Mouse (Mus musculus): ENCODE measurements around the gene Sema3f. TPM values are rescaled to one million over a fixed set of nuclear protein-coding genes. Genes with fewer than 3 reads are reported as not detected.
A peak's percentile ranks its signal among the peaks of the same experiment; 100 is the strongest.

Gene Sema3f
- polyA plus RNA-seq, 1 experiment: 9.9 TPM

DNA sequence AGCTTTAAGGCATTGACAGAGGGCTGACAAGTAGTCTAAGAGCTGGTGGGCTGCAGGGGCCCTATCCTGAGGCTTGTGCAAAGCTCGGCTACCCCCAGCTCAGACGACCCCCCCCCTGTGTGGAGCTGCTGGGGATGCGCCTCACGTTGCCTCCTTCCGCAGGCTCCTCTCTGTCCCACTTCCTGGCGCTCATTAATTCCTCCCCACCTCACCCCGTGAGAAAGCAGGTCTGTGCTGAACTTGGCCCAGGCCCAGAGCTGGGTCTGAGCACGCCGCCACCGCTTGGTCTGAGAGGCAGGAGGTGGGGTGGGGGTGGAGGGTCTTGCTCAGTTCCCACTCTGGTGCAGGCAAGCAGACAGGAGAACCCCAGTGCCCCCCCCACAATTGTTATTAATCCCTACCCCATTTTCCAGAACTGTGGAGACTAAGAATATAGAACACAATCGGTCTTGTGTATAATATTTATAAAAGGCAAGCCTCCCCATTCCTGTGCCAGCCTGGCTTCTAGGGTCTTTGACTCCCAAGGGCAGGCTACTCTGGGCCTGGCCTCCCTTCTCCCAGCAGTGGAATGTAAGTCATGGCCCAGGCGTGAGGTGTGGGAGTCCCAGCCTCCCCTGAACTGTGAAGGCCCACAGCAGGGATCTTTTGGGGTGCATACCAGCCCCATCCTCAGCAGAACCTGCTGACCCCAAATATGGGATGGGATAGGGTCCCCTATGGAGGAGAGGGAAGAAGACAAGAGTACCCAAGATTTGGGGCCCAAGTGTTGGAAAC is 59.4 kb downstream of the Sema3f start:
- Histone ChIP-seq H3K36me3 (ENCODE audit: control insufficient read depth, insufficient read depth, low read length) (no peaks in the 10 kb centered on the region), H3K4me3 (ENCODE audit: control insufficient read depth, low read depth, low read length) (no peak overlapping the region), H3K27ac (ENCODE audit: control insufficient read depth, insufficient read depth, low read depth, low read length) (no peak overlapping the region), H3K27me3 (ENCODE audit: control insufficient read depth, insufficient read depth, low read length) (no peaks in the 10 kb centered on the region), H3K4me1 (ENCODE audit: control insufficient read depth, insufficient read depth, low read length) (no peaks in the 10 kb centered on the region)
- TF ChIP-seq POLR2A (IDR thresholded peaks at IDR 0.05; ENCODE audit: control insufficient read depth, low read depth, low read length) (no peak), CTCF (IDR thresholded peaks at IDR 0.05; ENCODE audit: control insufficient read depth, insufficient read depth, insufficient replicate concordance, low read depth, low read length) (no peak)

GRCm38 (mm10) chr9:107650225-107650624 is 60.0 kb downstream of the Sema3f start:
- Histone ChIP-seq H3K36me3 (ENCODE audit: control insufficient read depth, insufficient read depth, low read length) (no peaks in the 10 kb centered on the region), H3K27me3 (ENCODE audit: control insufficient read depth, insufficient read depth, low read length) (no peaks in the 10 kb centered on the region), H3K27ac (ENCODE audit: control insufficient read depth, insufficient read depth, low read depth, low read length) (no peak overlapping the region), H3K4me1 (ENCODE audit: control insufficient read depth, insufficient read depth, low read length) (peaks cover 3% of the 10 kb centered on the region; the same call in 1 of the 2 replicates), H3K4me3 (ENCODE audit: control insufficient read depth, low read depth, low read length) (no peak overlapping the region)
- no peak for TF ChIP-seq POLR2A (IDR thresholded peaks at IDR 0.05; ENCODE audit: control insufficient read depth, low read depth, low read length)
- TF ChIP-seq CTCF (IDR thresholded peaks at IDR 0.05; ENCODE audit: control insufficient read depth, insufficient read depth, insufficient replicate concordance, low read depth, low read length): no peak

DNA sequence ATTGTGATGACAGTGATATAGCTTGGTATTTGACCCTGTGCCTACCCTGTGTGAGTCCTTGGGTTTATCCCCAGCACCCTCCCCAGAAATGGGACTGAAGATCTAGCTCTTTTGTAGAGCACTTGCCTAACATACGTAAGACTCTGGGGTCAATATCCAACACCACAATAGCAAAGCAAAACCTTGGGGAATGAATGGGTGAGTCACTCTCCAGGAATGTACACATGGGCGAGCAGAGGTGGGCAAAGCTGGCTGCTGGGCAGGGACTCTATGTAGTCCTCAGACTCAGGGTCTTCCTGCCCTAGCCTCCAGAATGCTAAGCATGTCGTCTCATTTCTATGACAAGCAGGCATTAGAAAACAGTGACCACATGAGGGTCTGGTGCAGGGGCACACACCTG is 61.5 kb downstream of the Sema3f start:
- TF ChIP-seq CTCF (IDR thresholded peaks at IDR 0.05; ENCODE audit: control insufficient read depth, insufficient read depth, insufficient replicate concordance, low read depth, low read length) (no peak), POLR2A (IDR thresholded peaks at IDR 0.05; ENCODE audit: control insufficient read depth, low read depth, low read length) (no peak)
- Histone ChIP-seq H3K27me3 (ENCODE audit: control insufficient read depth, insufficient read depth, low read length) (no peaks in the 10 kb centered on the region), H3K4me1 (ENCODE audit: control insufficient read depth, insufficient read depth, low read length) (peaks cover 7% of the 10 kb centered on the region), H3K4me3 (ENCODE audit: control insufficient read depth, low read depth, low read length) (no peak overlapping the region), H3K36me3 (ENCODE audit: control insufficient read depth, insufficient read depth, low read length) (no peaks in the 10 kb centered on the region), H3K27ac (ENCODE audit: control insufficient read depth, insufficient read depth, low read depth, low read length) (no peak overlapping the region)

GRCm38 (mm10) chr9:107646975-107647374 is 63.3 kb downstream of the Sema3f start:
- TF ChIP-seq POLR2A (IDR thresholded peaks at IDR 0.05; ENCODE audit: control insufficient read depth, low read depth, low read length) (no peak), CTCF (IDR thresholded peaks at IDR 0.05; ENCODE audit: control insufficient read depth, insufficient read depth, insufficient replicate concordance, low read depth, low read length) (no peak)
- H3K27ac ChIP-seq (ENCODE audit: control insufficient read depth, insufficient read depth, low read depth, low read length): no peak overlapping the region
- no peaks in the 10 kb centered on the region for H3K36me3 ChIP-seq (ENCODE audit: control insufficient read depth, insufficient read depth, low read length)
- no peaks in the 10 kb centered on the region for H3K27me3 ChIP-seq (ENCODE audit: control insufficient read depth, insufficient read depth, low read length)
- no peak overlapping the region for H3K4me3 ChIP-seq (ENCODE audit: control insufficient read depth, low read depth, low read length)
- H3K4me1 ChIP-seq (ENCODE audit: control insufficient read depth, insufficient read depth, low read length): peaks cover 7% of the 10 kb centered on the region

- no peaks in the 10 kb centered on the region for H3K27me3 ChIP-seq (ENCODE audit: control insufficient read depth, insufficient read depth, low read length)
- H3K4me3 ChIP-seq (ENCODE audit: control insufficient read depth, low read depth, low read length): peak overlapping the region; percentile 90
- H3K36me3 ChIP-seq (ENCODE audit: control insufficient read depth, insufficient read depth, low read length): no peaks in the 10 kb centered on the region
- no peak overlapping the region for H3K27ac ChIP-seq (ENCODE audit: control insufficient read depth, insufficient read depth, low read depth, low read length)
- peaks cover 7% of the 10 kb centered on the region for H3K4me1 ChIP-seq (ENCODE audit: control insufficient read depth, insufficient read depth, low read length)
- no peak for TF ChIP-seq POLR2A (IDR thresholded peaks at IDR 0.05; ENCODE audit: control insufficient read depth, low read depth, low read length)
- peak; percentile 86 for TF ChIP-seq CTCF (IDR thresholded peaks at IDR 0.05; ENCODE audit: control insufficient read depth, insufficient read depth, insufficient replicate concordance, low read depth, low read length)
Observed at GRCm38 (mm10) chr9:107645577-107645976, 64.7 kb downstream of the Sema3f start.

DNA sequence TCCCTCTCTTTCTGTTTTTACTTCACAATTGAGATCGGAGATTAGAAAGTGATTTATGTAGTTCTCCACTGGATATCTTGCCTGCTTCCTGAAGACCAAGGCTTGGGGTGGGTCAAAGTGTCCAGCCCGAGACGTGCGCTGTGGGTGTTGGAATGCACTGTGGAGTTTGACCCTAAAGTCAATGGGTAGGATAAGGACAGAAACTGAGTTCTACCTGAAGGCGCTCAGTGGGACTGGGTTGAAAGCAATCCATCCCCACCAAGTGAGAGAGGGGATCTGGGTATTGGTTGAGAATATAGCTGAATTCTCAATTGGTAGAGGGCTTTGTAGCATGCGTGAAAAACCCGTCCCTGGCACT is 65.1 kb downstream of the Sema3f start:
- Histone ChIP-seq H3K27me3 (ENCODE audit: control insufficient read depth, insufficient read depth, low read length) (no peaks in the 10 kb centered on the region), H3K4me1 (ENCODE audit: control insufficient read depth, insufficient read depth, low read length) (peaks cover 7% of the 10 kb centered on the region), H3K27ac (ENCODE audit: control insufficient read depth, insufficient read depth, low read depth, low read length) (no peak overlapping the region; the same call in 1 of the 2 replicates), H3K36me3 (ENCODE audit: control insufficient read depth, insufficient read depth, low read length) (no peaks in the 10 kb centered on the region), H3K4me3 (ENCODE audit: control insufficient read depth, low read depth, low read length) (peak overlapping the region; percentile 90)
- TF ChIP-seq POLR2A (IDR thresholded peaks at IDR 0.05; ENCODE audit: control insufficient read depth, low read depth, low read length) (no peak), CTCF (IDR thresholded peaks at IDR 0.05; ENCODE audit: control insufficient read depth, insufficient read depth, insufficient replicate concordance, low read depth, low read length) (no peak)

DNA sequence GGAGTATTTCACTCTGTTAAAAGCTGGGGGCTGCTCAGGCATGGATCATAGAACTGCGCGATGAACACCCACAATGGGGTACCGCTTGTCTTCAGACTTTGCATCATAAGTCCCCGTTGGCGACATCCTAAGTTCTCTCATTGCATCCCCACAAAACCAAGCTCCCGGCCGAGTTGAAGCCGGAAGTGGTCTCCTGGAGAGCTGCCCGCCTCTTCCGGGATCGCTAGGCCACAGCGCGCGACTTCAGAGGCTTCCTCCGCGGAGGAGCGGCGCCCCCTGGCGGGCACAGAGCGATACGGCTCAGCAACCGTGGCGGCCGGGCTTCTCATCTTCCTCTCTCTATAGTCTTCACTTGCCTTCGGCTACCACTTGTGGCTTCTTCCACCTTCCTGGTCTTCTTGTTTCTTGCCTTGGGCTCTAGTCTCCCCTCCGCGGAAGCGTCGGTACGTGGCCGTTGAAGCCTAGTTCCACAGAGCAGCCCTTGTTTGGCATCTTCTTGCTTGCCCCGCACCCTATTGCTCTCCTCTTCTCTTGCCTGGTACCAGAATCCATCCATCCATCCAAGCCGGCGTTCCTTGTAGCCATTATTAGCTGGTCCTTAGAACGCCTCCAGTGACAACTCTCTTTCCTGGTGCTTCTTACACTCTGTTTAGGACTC is 65.7 kb downstream of the Sema3f start:
- Histone ChIP-seq H3K4me3 (ENCODE audit: control insufficient read depth, low read depth, low read length) (peak overlapping the region; percentile 90), H3K36me3 (ENCODE audit: control insufficient read depth, insufficient read depth, low read length) (no peaks in the 10 kb centered on the region), H3K4me1 (ENCODE audit: control insufficient read depth, insufficient read depth, low read length) (peaks cover 7% of the 10 kb centered on the region), H3K27me3 (ENCODE audit: control insufficient read depth, insufficient read depth, low read length) (no peaks in the 10 kb centered on the region), H3K27ac (ENCODE audit: control insufficient read depth, insufficient read depth, low read depth, low read length) (peak overlapping the region; percentile 75)
- peak; percentile 57 for TF ChIP-seq POLR2A (IDR thresholded peaks at IDR 0.05; ENCODE audit: control insufficient read depth, low read depth, low read length)
- TF ChIP-seq CTCF (IDR thresholded peaks at IDR 0.05; ENCODE audit: control insufficient read depth, insufficient read depth, insufficient replicate concordance, low read depth, low read length): peak; percentile 93
